Mouse (Mus musculus): Measurements from ENCODE around the gene Ube2i.
A peak's percentile ranks its signal among the peaks of the same experiment; 100 is the strongest.

Gene Ube2i

GRCm38 (mm10) chr17:25274571-25275346 is at the start of gene Ube2i:
Gene Ube2i (minus strand): TSS chr17:25274622.
- DNase-seq: no peak

- no peak for DNase-seq
These were observed 48.5 kb upstream of the Ube2i start for GRCm38 (mm10) chr17:25322930-25323329.

GRCm38 (mm10) chr17:25320819-25321218 is 46.4 kb upstream of the Ube2i start:
- DNase-seq: peak; percentile 41

- DNase-seq: no peak
These were observed 43.9 kb upstream of the Ube2i start, which contains the start of gene Prss29 for GRCm38 (mm10) chr17:25318354-25318753. Gene Prss29 (plus strand): TSS chr17:25318654.

- DNase-seq: no peak
These were observed 33.9 kb upstream of the Ube2i start, which contains the start of gene Prss28 for GRCm38 (mm10) chr17:25308346-25308745. Gene Prss28 (plus strand): TSS chr17:25308646.

GRCm38 (mm10) chr17:25298094-25298493 is 23.7 kb upstream of the Ube2i start, which contains the start of gene Prss34:
Gene Prss34 (plus strand): TSS chr17:25298394.
- DNase-seq: no peak

GRCm38 (mm10) chr17:25294111-25294510 is 19.7 kb upstream of the Ube2i start:
- DNase-seq: no peak

- DNase-seq: no peak
These were observed 19.1 kb upstream of the Ube2i start for GRCm38 (mm10) chr17:25293495-25293894.

GRCm38 (mm10) chr17:25290411-25290810 is 16.0 kb upstream of the Ube2i start:
- DNase-seq: no peak

- DNase-seq: peak; percentile 62
These were observed 14.4 kb upstream of the Ube2i start for GRCm38 (mm10) chr17:25288842-25289241.

- DNase-seq: peak; percentile 81
These were observed 10.6 kb upstream of the Ube2i start for GRCm38 (mm10) chr17:25285033-25285432.

- peak; percentile 69 for DNase-seq
These were observed 7.7 kb upstream of the Ube2i start for GRCm38 (mm10) chr17:25282133-25282532.

GRCm38 (mm10) chr17:25275833-25276232 is 1.4 kb upstream of the Ube2i start:
- no peak for DNase-seq

- DNase-seq: peak; percentile 100
These were observed 518 bp downstream of the Ube2i start for GRCm38 (mm10) chr17:25273706-25274501.

GRCm38 (mm10) chr17:25272951-25273705 is 1.3 kb downstream of the Ube2i start:
- DNase-seq: no peak

GRCm38 (mm10) chr17:25272326-25272725 is 2.1 kb downstream of the Ube2i start:
- peak; percentile 36 for DNase-seq

GRCm38 (mm10) chr17:25270795-25271335 is 3.6 kb downstream of the Ube2i start:
- DNase-seq: no peak

GRCm38 (mm10) chr17:25264453-25264852 is 10.0 kb downstream of the Ube2i start:
- peak; percentile 31 for DNase-seq

- DNase-seq: no peak
These were observed 16.6 kb downstream of the Ube2i start for GRCm38 (mm10) chr17:25257804-25258261.

- no peak for DNase-seq
These were observed 18.2 kb downstream of the Ube2i start, which contains the start of gene Baiap3 for GRCm38 (mm10) chr17:25256140-25256754. Gene Baiap3 (minus strand): TSS chr17:25256364.

- DNase-seq: no peak
These were observed 19.3 kb downstream of the Ube2i start for GRCm38 (mm10) chr17:25255110-25255509.

- no peak for DNase-seq
These were observed 20.7 kb downstream of the Ube2i start for GRCm38 (mm10) chr17:25253760-25254159.
